Mouse (Mus musculus): ENCODE data around the gene Dapk2.

- TF ChIP-seq CTCF (IDR thresholded peaks at IDR 0.05), result no peak
- TF ChIP-seq POLR2A (IDR thresholded peaks at IDR 0.05; ENCODE audit: insufficient read depth, low read depth, low read length), result no peak
Measured at GRCm38 (mm10) chr9:66182679-66182993, 24.6 kb downstream of the Dapk2 start.
